Mouse (Mus musculus) neural tube, embryonic 14.5 days (tissue): ENCODE data around the gene Fancg. TPM values are rescaled to one million over a fixed set of nuclear protein-coding genes. Genes with fewer than 3 reads are reported as not detected.

Experiments used
- ATAC-seq: fragments of 200-750 bp; cut with Nextera tagmentation; 2 replicates; pipeline ENCODE4 v1.8.0; 2017; ENCODE audit warnings: low read depth, mild to moderate bottlenecking, moderate TSS enrichment, moderate library complexity
- H3K27ac ChIP-seq: fragments of 300-500 bp; sonication (generic); 2 replicates; pipeline ENCODE4 v1.5.1; 2014; ENCODE audit warnings: low read depth, mild to moderate bottlenecking, control low read depth, low read length, moderate library complexity, mixed read lengths
- H3K27me3 ChIP-seq: fragments of 300-500 bp; sonication (generic); 2 replicates; pipeline ENCODE4 v1.6.1; 2014; ENCODE audit warnings: low read length; ENCODE audit not compliant: control insufficient read depth, insufficient read depth
- H3K36me3 ChIP-seq: fragments of 300-500 bp; sonication (generic); 2 replicates; pipeline ENCODE4 v1.6.1; 2014; ENCODE audit warnings: low read length, mixed read lengths; ENCODE audit not compliant: control insufficient read depth, insufficient read depth
- H3K4me1 ChIP-seq: fragments of 300-500 bp; sonication (generic); 2 replicates; pipeline ENCODE4 v1.6.1; 2014; ENCODE audit warnings: low read length; ENCODE audit not compliant: control insufficient read depth, insufficient read depth
- H3K4me2 ChIP-seq: fragments of 300-500 bp; sonication (generic); 2 replicates; pipeline ENCODE4 v1.6.1; 2014; ENCODE audit warnings: mild to moderate bottlenecking, low read depth, low read length, control low read depth
- H3K4me3 ChIP-seq: fragments of 300-500 bp; sonication (generic); 2 replicates; pipeline ENCODE4 v1.5.1; 2014; ENCODE audit warnings: low read depth, low read length, control low read depth, mixed read lengths
- H3K9ac ChIP-seq: fragments of 300-500 bp; sonication (generic); replicated peaks from 2 replicates; pipeline ENCODE4 v1.6.1; 2014; ENCODE audit warnings: low read depth, mild to moderate bottlenecking, control low read depth, low read length, mixed read lengths
- H3K9me3 ChIP-seq: fragments of 300-500 bp; sonication (generic); 2 replicates; pipeline ENCODE4 v1.6.1; 2016; ENCODE audit warnings: low read length; ENCODE audit not compliant: control insufficient read depth
- whole genome bisulfite sequencing: fragments of 180-500 bp; shearing (Covaris S2); extraction: QIAGEN DNeasy Blood & Tissue Kit; methylation state at CpG from one replicate; pipeline ENCODE4 v1.1.7; 2014; 5-methylcytosine and 5-hydroxymethylcytosine counted together
- polyA plus RNA-seq: library from polyadenylated mRNA; unstranded; fragments of >200 nt; fragmentation: Nextera tagmentation; extraction: Ambion mirVana; gene quantifications from 2 replicates; pipeline ENCODE4 v1.2.1, GENCODE M21; 2014

Fancg gene
- polyA plus RNA-seq, 1 experiment from 2014 or later: 18.9 TPM

- H3K27me3 ChIP-seq: no peaks in the 10 kb centered on the region
- H3K9ac ChIP-seq: peak within 1 kb of the TSS; percentile 60
- WGBS: 1% methylated on average over 33 of the region's 33 CpGs
- H3K4me1 ChIP-seq: peaks cover 12% of the 10 kb centered on the region; the same call in 1 of the 2 replicates
- no peaks in the 10 kb centered on the region for H3K36me3 ChIP-seq
- H3K9me3 ChIP-seq: no peaks in the 10 kb centered on the region
- H3K4me2 ChIP-seq: peak within 1 kb of the TSS; percentile 72
- peak within 1 kb of the TSS; percentile 88 for H3K27ac ChIP-seq
- peak; percentile 91 for ATAC-seq
- peak within 1 kb of the TSS; percentile 52 for H3K4me3 ChIP-seq
Measured at GRCm38 (mm10) chr4:43045659-43046302, 35.5 kb upstream of the Fancg start, which contains the start of gene Fam214b. TSS of gene Fam214b (minus strand) at chr4:43046220.

DNA sequence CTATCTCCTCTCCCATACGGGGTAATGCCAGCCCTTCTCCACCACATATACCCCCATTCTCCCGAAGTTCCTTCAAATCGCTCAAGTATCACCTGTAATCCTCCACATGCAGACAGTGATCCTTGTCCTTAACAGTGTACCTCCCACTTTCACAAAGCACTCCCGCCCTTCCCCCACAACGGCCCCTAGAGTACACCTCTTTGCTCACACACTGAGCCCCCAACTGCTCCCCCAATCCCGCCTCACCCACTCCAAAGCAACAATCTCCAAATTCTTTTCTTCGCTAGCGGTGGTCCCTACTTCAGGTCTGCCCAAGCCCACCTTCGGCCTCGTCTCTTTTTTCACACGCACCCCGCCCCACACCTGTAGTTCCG, 35.0 kb upstream of the Fancg start:
- H3K4me1 ChIP-seq: peaks cover 12% of the 10 kb centered on the region; the same call in 1 of the 2 replicates
- H3K9ac ChIP-seq: peak overlapping the region; percentile 60
- ATAC-seq: peak; percentile 12
- 2% methylated on average over 13 of the region's 13 CpGs for WGBS
- no peaks in the 10 kb centered on the region for H3K36me3 ChIP-seq
- H3K27ac ChIP-seq: peak overlapping the region; percentile 88
- H3K4me2 ChIP-seq: peak overlapping the region; percentile 72
- H3K9me3 ChIP-seq: no peaks in the 10 kb centered on the region
- H3K4me3 ChIP-seq: peak overlapping the region; percentile 52
- H3K27me3 ChIP-seq: no peaks in the 10 kb centered on the region

GRCm38 (mm10) chr4:43044673-43045072, 34.4 kb upstream of the Fancg start:
- Histone ChIP-seq H3K9ac (peak overlapping the region; percentile 60), H3K27ac (peak overlapping the region; percentile 88), H3K9me3 (no peaks in the 10 kb centered on the region), H3K36me3 (no peaks in the 10 kb centered on the region), H3K4me1 (peaks cover 12% of the 10 kb centered on the region; the same call in 1 of the 2 replicates), H3K4me2 (peak overlapping the region; percentile 72), H3K27me3 (no peaks in the 10 kb centered on the region), H3K4me3 (peak overlapping the region; percentile 52)
- 1% methylated on average over 4 of the region's 4 CpGs for WGBS
- ATAC-seq: no peak

DNA sequence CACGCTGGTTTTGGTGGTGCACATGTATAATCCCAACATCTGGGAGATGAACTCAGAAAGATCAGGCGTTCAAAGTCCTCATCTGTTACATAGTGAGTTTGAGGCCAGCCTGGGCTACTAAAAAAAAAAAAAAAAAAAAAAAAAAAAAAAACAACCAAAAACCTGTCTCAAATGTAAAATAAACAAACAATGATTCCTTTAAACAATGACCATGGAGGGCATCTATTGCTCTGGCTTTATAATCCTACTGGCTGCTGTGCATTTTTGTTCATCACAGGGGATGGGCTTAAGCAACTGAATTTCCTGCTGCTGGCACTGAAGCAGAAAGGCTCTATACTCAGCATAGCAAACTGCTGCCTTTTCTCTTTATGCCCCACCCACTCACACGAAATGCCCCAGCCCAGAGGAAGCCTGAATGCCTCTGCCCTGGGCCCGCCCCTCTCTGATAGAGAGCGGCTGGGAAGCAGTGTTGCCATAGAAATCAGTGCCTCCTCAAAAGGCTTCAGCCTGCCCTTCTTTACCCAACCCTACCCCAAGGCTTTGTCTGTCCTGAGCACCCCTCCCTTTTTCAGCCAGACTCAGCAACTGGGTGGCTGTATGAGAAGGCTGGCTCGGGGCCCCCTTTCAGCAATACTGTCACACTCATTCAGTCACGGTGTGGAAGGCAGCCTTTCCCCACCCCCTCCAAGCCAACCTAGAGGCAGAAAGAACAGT, 33.5 kb upstream of the Fancg start:
- H3K4me1 ChIP-seq: peaks cover 19% of the 10 kb centered on the region
- peak overlapping the region; percentile 88 for H3K27ac ChIP-seq
- 13% methylated on average over 7 of the region's 7 CpGs for WGBS
- H3K4me3 ChIP-seq: no peak overlapping the region; the same call in 1 of the 2 replicates
- H3K36me3 ChIP-seq: no peaks in the 10 kb centered on the region
- H3K4me2 ChIP-seq: peak overlapping the region; percentile 72
- ATAC-seq: peak; percentile 50
- H3K27me3 ChIP-seq: no peaks in the 10 kb centered on the region
- H3K9ac ChIP-seq: peak overlapping the region; percentile 60; the same call in 1 of the 2 replicates
- no peaks in the 10 kb centered on the region for H3K9me3 ChIP-seq

- H3K4me1 ChIP-seq: peaks cover 27% of the 10 kb centered on the region
- peaks cover 7% of the 10 kb centered on the region for H3K36me3 ChIP-seq
- H3K27me3 ChIP-seq: no peaks in the 10 kb centered on the region
- H3K9ac ChIP-seq: no peak overlapping the region
- ATAC-seq: no peak
- WGBS: 59% methylated on average over 9 of the region's 9 CpGs
- no peak overlapping the region for H3K4me3 ChIP-seq
- H3K27ac ChIP-seq: 0 out of 2 replicates have a peak overlapping the region, but pooled peaks have one; percentile 24
- H3K9me3 ChIP-seq: no peaks in the 10 kb centered on the region
- H3K4me2 ChIP-seq: 0 out of 2 replicates have a peak overlapping the region, but pooled peaks have one; percentile 74
Measured at GRCm38 (mm10) chr4:43040881-43041547, 30.7 kb upstream of the Fancg start.

DNA sequence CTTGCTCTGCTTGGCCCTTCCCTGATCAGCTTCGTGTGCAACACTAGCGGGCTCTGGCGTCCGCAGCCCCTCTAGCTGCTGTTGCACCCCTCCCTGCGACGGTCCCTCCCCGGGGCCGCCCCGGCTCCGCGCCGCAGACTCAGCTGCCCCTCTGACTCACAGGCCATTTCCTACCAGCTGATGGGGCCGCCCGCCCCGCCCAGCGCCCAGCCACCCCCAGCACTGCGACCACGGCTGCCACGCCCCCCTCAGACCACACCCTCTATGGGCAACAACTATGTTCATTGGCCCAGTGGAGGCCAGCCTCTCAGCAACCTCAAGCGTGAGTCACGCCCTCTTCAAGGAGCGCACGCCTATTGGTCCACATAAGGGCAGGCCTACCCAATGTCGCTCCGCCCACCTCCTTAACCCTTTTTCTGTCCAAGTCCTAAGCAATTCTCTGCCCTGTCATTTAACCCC, 29.8 kb upstream of the Fancg start:
- peak overlapping the region; percentile 87 for H3K9ac ChIP-seq
- 0% methylated on average over 25 of the region's 25 CpGs for WGBS
- H3K4me2 ChIP-seq: peak overlapping the region; percentile 74
- peaks cover 27% of the 10 kb centered on the region for H3K4me1 ChIP-seq
- peaks cover 10% of the 10 kb centered on the region for H3K36me3 ChIP-seq
- peak overlapping the region; percentile 83 for H3K27ac ChIP-seq
- ATAC-seq: peak; percentile 97
- peak overlapping the region; percentile 72 for H3K4me3 ChIP-seq
- H3K9me3 ChIP-seq: no peaks in the 10 kb centered on the region
- H3K27me3 ChIP-seq: no peaks in the 10 kb centered on the region

DNA sequence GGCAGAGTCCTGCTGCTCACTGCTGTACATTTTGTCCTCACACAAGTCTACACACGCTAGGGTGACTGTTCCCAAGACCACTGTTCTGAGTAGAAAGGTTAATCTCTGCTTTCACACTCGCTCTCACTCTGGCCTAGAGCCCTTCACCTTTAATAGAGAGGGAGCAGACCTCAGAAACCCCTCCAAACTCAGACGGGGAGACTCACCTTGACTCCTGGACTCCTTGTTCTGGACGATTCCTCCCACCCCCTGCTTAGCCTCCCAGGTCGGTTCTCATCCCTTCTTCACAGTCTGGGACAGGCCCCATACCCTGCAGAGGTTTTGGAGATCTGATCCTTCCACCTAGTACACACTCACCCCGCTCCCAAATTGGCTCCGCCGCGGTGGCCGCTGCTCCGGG, 29.3 kb upstream of the Fancg start:
- under 1% methylated on average over 11 of the region's 11 CpGs for WGBS
- no peaks in the 10 kb centered on the region for H3K9me3 ChIP-seq
- peaks cover 10% of the 10 kb centered on the region for H3K36me3 ChIP-seq
- peak overlapping the region; percentile 74 for H3K4me2 ChIP-seq
- H3K4me1 ChIP-seq: peaks cover 22% of the 10 kb centered on the region
- no peak for ATAC-seq
- peak overlapping the region; percentile 83 for H3K27ac ChIP-seq
- H3K4me3 ChIP-seq: peak overlapping the region; percentile 72
- H3K27me3 ChIP-seq: no peaks in the 10 kb centered on the region
- peak overlapping the region; percentile 87 for H3K9ac ChIP-seq

DNA sequence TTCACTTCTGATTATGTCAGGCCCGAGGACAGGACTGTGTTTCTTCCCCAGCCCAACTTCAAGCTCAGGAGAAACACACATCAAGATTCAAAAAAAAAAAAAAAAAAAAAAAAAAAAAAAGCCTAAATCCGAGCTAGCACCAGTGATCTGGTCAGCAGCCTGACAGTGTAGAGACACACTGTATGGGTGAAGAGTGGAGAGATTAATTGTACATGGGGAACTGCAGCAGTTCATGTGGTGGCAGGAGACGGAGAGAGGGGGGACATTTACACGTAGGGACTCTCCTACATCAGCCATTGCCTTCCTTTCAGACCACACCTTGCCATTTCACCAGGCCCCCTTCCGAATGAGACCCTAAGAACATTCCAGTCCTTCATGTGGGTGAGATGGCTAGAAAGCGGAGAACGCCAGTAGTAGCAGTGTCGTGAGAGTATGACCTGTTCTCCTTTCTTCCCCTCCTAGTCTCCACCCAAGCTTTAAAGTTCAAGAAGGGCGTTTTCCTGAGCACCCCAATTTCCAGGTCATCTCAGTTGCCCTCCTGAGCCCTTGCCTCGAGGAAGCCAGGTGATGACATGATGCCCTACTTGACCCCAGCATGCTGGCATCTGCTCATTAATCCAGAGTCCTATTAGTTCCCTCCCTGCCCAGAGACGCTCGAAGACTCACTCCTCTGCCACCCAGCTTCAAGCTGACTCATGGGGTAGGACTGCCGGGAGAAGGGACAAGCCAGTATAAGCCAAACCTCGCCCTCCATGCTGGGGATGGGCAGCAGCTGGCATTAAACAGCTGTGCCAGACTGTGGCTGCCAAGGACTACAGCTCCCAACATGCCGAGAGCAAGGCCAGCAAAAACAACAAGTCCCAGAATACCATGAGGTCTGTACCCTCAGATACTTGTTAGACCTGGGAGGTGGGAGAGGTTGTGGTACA, 28.5 kb upstream of the Fancg start:
- Histone ChIP-seq H3K36me3 (peaks cover 14% of the 10 kb centered on the region), H3K4me3 (peak overlapping the region; percentile 72), H3K27ac (no peak overlapping the region), H3K9ac (peak overlapping the region; percentile 87; the same call in 1 of the 2 replicates), H3K9me3 (no peaks in the 10 kb centered on the region), H3K4me1 (peaks cover 18% of the 10 kb centered on the region), H3K4me2 (peak overlapping the region; percentile 74), H3K27me3 (no peaks in the 10 kb centered on the region)
- no peak for ATAC-seq
- 53% methylated on average over 15 of the region's 15 CpGs for WGBS
